8 mouse cellular contexts compared by ENCODE assay signal in genomic region chr10:67548877-67549731, GRCm38 (mm10). TPM values are rescaled to one million over a fixed set of nuclear protein-coding genes. Genes with fewer than 3 reads are reported as not detected.
A peak's percentile ranks its signal among the peaks of the same experiment; 100 is the strongest.
DNase-seq lines count a peak whose midpoint lies in the region; ATAC-seq lines count a peak whose summit lies in the region.

Gene Ado, minus strand, starts transcription at chr10:67548955.

- H3K27ac ChIP-seq in hindbrain, embryonic 16.5 days (ENCODE audit: low read depth, low read length) = peak within 1 kb of the TSS; percentile 97
- peak within 1 kb of the TSS; percentile 84 for H3K27ac ChIP-seq in macrophage

- H3K27me3 ChIP-seq in hindbrain, embryonic 16.5 days (replicated peaks; ENCODE audit: control insufficient read depth, insufficient read depth, low read length) = no peaks in the 10 kb centered on the region; the same call in 1 of the 2 replicates

- no peaks in the 10 kb centered on the region for H3K36me3 ChIP-seq in hindbrain, embryonic 16.5 days (ENCODE audit: control insufficient read depth, insufficient read depth, low read length)
- H3K36me3 ChIP-seq in macrophage (ENCODE audit: inconsistent target) = 0 out of 2 replicates have a peak, but pooled peaks cover 14% of the 10 kb centered on the region

- WGBS in hindbrain, embryonic 16.5 days = under 1% methylated on average over 69 of the region's 79 CpGs
- 1% methylated on average over 68 of the region's 79 CpGs for WGBS in macrophage (ENCODE audit: missing documents)

- peaks cover 43% of the 10 kb centered on the region for H3K79me2 ChIP-seq in macrophage (ENCODE audit: inconsistent target)

- H3K4me3 ChIP-seq in hindbrain, embryonic 16.5 days (ENCODE audit: low read length) = peak within 1 kb of the TSS; percentile 82
- peak within 1 kb of the TSS; percentile 58 for H3K4me3 ChIP-seq in macrophage (ENCODE audit: inconsistent target)

- H3K9ac ChIP-seq in hindbrain, embryonic 16.5 days (ENCODE audit: low read depth, low read length) = peak within 1 kb of the TSS; percentile 91

- peak within 1 kb of the TSS; percentile 70 for H3K4me2 ChIP-seq in hindbrain, embryonic 16.5 days (ENCODE audit: low read length)

- peaks cover 24% of the 10 kb centered on the region for H3K4me1 ChIP-seq in hindbrain, embryonic 16.5 days (ENCODE audit: control insufficient read depth, insufficient read depth, low read depth, low read length)

- ATAC-seq in hindbrain, embryonic 16.5 days = peak; percentile 99

- no peaks in the 10 kb centered on the region for H3K9me3 ChIP-seq in hindbrain, embryonic 16.5 days (ENCODE audit: control insufficient read depth, low read length)

- DNase-seq in T-cell, adult 2 months (ENCODE audit: low spot score) = peak; percentile 84
- DNase-seq in cerebellum, postnatal 36 days = peak; percentile 93 to 94
- peak; percentile 88 for DNase-seq in gastrocnemius, adult 18-20 months (ENCODE audit: low spot score)
- DNase-seq in left cerebral cortex, adult 18-20 months (ENCODE audit: low spot score in 2 of 2) = peak; percentile 90 to 96
- DNase-seq in right cerebral cortex, adult 18-20 months = peak; percentile 96
- peak; percentile 49 for DNase-seq in urinary bladder, postnatal 10 days (ENCODE audit: low spot score)

RNA-seq across cellular contexts. Expression of gene Ado, which starts in this region (rescaled TPM):
- 10 to 100 TPM; 22.8 to 25.1 TPM for total RNA-seq in gastrocnemius, adult 18-20 months (2021)
- polyA plus RNA-seq in hindbrain, embryonic 16.5 days (2015; fragmentation: Nextera tagmentation; extraction: Ambion mirVana) = 83.2 and 91.0 TPM in 2 replicates
- total RNA-seq in left cerebral cortex, adult 18-20 months (2021) = 10 to 100 TPM; 38.8 to 40.0 TPM
- total RNA-seq in macrophage (2018; cell fraction: chromatin; rRNA removed) = 10 to 100 TPM in 12 of 26 experiments, 1 to 10 TPM in 14; 3.9 to 18.2 (median 9.0) TPM
- total RNA-seq in macrophage (2018; cell fraction: cytosol; rRNA removed) = 10 to 100 TPM; 14.4 to 30.5 (median 20.1) TPM
- 10 to 100 TPM in 25 of 26 experiments, 1 to 10 TPM in 1; 7.9 to 31.1 (median 19.0) TPM for total RNA-seq in macrophage (2018; cell fraction: nucleus; rRNA removed)
- polyA plus RNA-seq in macrophage (2018) = 12.0 to 21.8 TPM (median 16.8 TPM) in 3 replicates

Comparison
In these comparisons a context has a peak if more than half of its experiments do, and no peak if none do; other contexts are left out.
1. Peak in every context shown above with its lines: DNase-seq, ATAC-seq, H3K4me3 ChIP-seq and H3K27ac ChIP-seq.